In genomic region chr13:32680868-32681515, GRCm38 (mm10) we compare ENCODE assay signal across 8 mouse cellular contexts.
DNase-seq lines count a peak whose midpoint lies in the region; ATAC-seq lines count a peak whose summit lies in the region.

No protein-coding gene starts in this region.

- no peak overlapping the region for H3K27ac ChIP-seq in heart, embryonic 10.5 days
- no peak overlapping the region for H3K27ac ChIP-seq in intestine, embryonic 15.5 days
- H3K27ac ChIP-seq in midbrain, embryonic 14.5 days (replicated peaks; ENCODE audit: low read depth, low read length) = no peak overlapping the region

- no peak overlapping the region for H3K4me3 ChIP-seq in heart, embryonic 10.5 days
- H3K4me3 ChIP-seq in intestine, embryonic 15.5 days (replicated peaks) = no peak overlapping the region
- H3K4me3 ChIP-seq in midbrain, embryonic 14.5 days (replicated peaks; ENCODE audit: low read depth, low read length) = no peak overlapping the region

- H3K9me3 ChIP-seq in heart, embryonic 10.5 days = no peaks in the 10 kb centered on the region
- no peaks in the 10 kb centered on the region for H3K9me3 ChIP-seq in intestine, embryonic 15.5 days
- no peaks in the 10 kb centered on the region for H3K9me3 ChIP-seq in midbrain, embryonic 14.5 days (ENCODE audit: control insufficient read depth, low read length)

- peaks cover 11% of the 10 kb centered on the region; the same call in 1 of the 2 replicates for H3K4me1 ChIP-seq in heart, embryonic 10.5 days
- H3K4me1 ChIP-seq in intestine, embryonic 15.5 days (replicated peaks) = no peaks in the 10 kb centered on the region
- no peaks in the 10 kb centered on the region for H3K4me1 ChIP-seq in midbrain, embryonic 14.5 days (ENCODE audit: control insufficient read depth, insufficient read depth, low read length)

- DNase-seq in heart, adult 11 months = peak; percentile 96
- no peak for DNase-seq in heart, embryonic 10.5 days (ENCODE audit: low spot score)
- peak; percentile 50 to 62 for DNase-seq in cerebellum, postnatal 36 days
- DNase-seq in gastrocnemius, postnatal 14 days = peak; percentile 70
- peak; percentile 66 to 74 for DNase-seq in left cerebral cortex, postnatal 25 days (ENCODE audit: low spot score in 2 of 2)
- DNase-seq in midbrain, embryonic 14.5 days = peak; percentile 87
- peak; percentile 29 to 49 for DNase-seq in spleen, postnatal 36 days (ENCODE audit: low spot score in 2 of 2)

- H3K9ac ChIP-seq in intestine, embryonic 15.5 days = no peak overlapping the region
- H3K9ac ChIP-seq in midbrain, embryonic 14.5 days (replicated peaks; ENCODE audit: low read length) = no peak overlapping the region

- H3K27me3 ChIP-seq in heart, embryonic 10.5 days (ENCODE audit: insufficient read depth, poor library complexity, severe bottlenecking) = peaks cover 5% of the 10 kb centered on the region
- no peaks in the 10 kb centered on the region for H3K27me3 ChIP-seq in intestine, embryonic 15.5 days (replicated peaks)
- H3K27me3 ChIP-seq in midbrain, embryonic 14.5 days (ENCODE audit: control insufficient read depth, insufficient read depth, low read length) = no peaks in the 10 kb centered on the region

- no peak; the same call in 1 of the 2 replicates for ATAC-seq in intestine, embryonic 15.5 days
- ATAC-seq in midbrain, embryonic 14.5 days (ENCODE audit: low FRiP score, low TSS enrichment) = peak; percentile 62; the same call in 1 of the 2 replicates

- 0 out of 2 replicates have a peak overlapping the region, but pooled peaks have one; percentile 33 for H3K4me2 ChIP-seq in intestine, embryonic 15.5 days (replicated peaks)
- peak overlapping the region; percentile 27; the same call in 1 of the 2 replicates for H3K4me2 ChIP-seq in midbrain, embryonic 14.5 days (ENCODE audit: low read length)

- intact Hi-C loops in gastrocnemius, postnatal 14 days (cut with DNase I; ENCODE audit: low total_unique reads) = loop anchor here (5.0 kb wide), 1 partner anchor 879 kb away; no protein-coding TSS in a partner anchor
- intact Hi-C loops in left cerebral cortex, postnatal 25 days (cut with DNase I) = loop anchor here (2.0 to 5.0 kb wide), 3 partner anchors 639 to 888 kb away; no protein-coding TSS in a partner anchor

- no peaks in the 10 kb centered on the region for H3K36me3 ChIP-seq in heart, embryonic 10.5 days
- H3K36me3 ChIP-seq in intestine, embryonic 15.5 days = no peaks in the 10 kb centered on the region
- no peaks in the 10 kb centered on the region for H3K36me3 ChIP-seq in midbrain, embryonic 14.5 days (ENCODE audit: control insufficient read depth, insufficient read depth, low read length)

- 33% methylated on average over 12 of the region's 12 CpGs for WGBS in heart, embryonic 10.5 days
- WGBS in intestine, embryonic 15.5 days = 33% methylated on average over 12 of the region's 12 CpGs
- WGBS in midbrain, embryonic 14.5 days = 48% methylated on average over 12 of the region's 12 CpGs
